Mouse (Mus musculus) heart, embryonic 12.5 days (tissue): Measurements from ENCODE around the gene Akap4. TPM values are rescaled to one million over a fixed set of nuclear protein-coding genes. Genes with fewer than 3 reads are reported as not detected.

Source experiments
- polyA plus RNA-seq: library from polyadenylated mRNA; unstranded; fragments of >200 nt; fragmentation: Nextera tagmentation; extraction: Ambion mirVana; gene quantifications from 2 replicates; pipeline ENCODE4 v1.2.1, GENCODE M21; 2016

Gene Akap4
- polyA plus RNA-seq, 1 experiment from 2014 or later = not detected

Other genes with a start within 250 kb of the Akap4 start
- 0.31 and 0.46 TPM in 2 replicates for gene Ccnb3, start 25.9 kb upstream of the Akap4 start, polyA plus RNA-seq